Mouse (Mus musculus): Measurements from ENCODE around the gene Olfr76. TPM values are rescaled to one million over a fixed set of nuclear protein-coding genes. Genes with fewer than 3 reads are reported as not detected.

The Olfr76 gene
- total and polyA plus RNA-seq, 2 experiments from 2014 or later, result not detected

Other genes starting within 250 kb of the Olfr76 start
- gene Olfr1419, start 248.1 kb downstream of the Olfr76 start, total RNA-seq (2014; rRNA removed), result 0.16 TPM in 1 of 2 replicates, not detected in the other
- gene Olfr1419, start 248.1 kb downstream of the Olfr76 start, polyA plus RNA-seq (2015; fragmentation: Nextera tagmentation; extraction: Ambion mirVana), result not detected in 2 replicates
- not detected in 2 replicates for gene Olfr1420, start 236.6 kb downstream of the Olfr76 start, total RNA-seq (2014; rRNA removed)
- gene Olfr1420, start 236.6 kb downstream of the Olfr76 start, polyA plus RNA-seq (2015; fragmentation: Nextera tagmentation; extraction: Ambion mirVana), result 0.06 TPM in 1 of 2 replicates, not detected in the other
- gene Patl1, start 210.8 kb downstream of the Olfr76 start, total RNA-seq (2014; rRNA removed), result 11.8 and 13.4 TPM in 2 replicates
- gene Patl1, start 210.8 kb downstream of the Olfr76 start, polyA plus RNA-seq (2015; fragmentation: Nextera tagmentation; extraction: Ambion mirVana), result 10.7 and 11.9 TPM in 2 replicates
- gene Osbp, start 157.3 kb downstream of the Olfr76 start, total RNA-seq (2014; rRNA removed), result 24.6 and 28.1 TPM in 2 replicates
- gene Osbp, start 157.3 kb downstream of the Olfr76 start, polyA plus RNA-seq (2015; fragmentation: Nextera tagmentation; extraction: Ambion mirVana), result 2.8 TPM in 2 replicates
- gene Olfr1423, start 81.9 kb downstream of the Olfr76 start, total RNA-seq (2014; rRNA removed), result not detected in 2 replicates
- not detected in 2 replicates for gene Olfr1423, start 81.9 kb downstream of the Olfr76 start, polyA plus RNA-seq (2015; fragmentation: Nextera tagmentation; extraction: Ambion mirVana)
- not detected in 2 replicates for gene Olfr1424, start 60.5 kb downstream of the Olfr76 start, total RNA-seq (2014; rRNA removed)
- gene Olfr1424, start 60.5 kb downstream of the Olfr76 start, polyA plus RNA-seq (2015; fragmentation: Nextera tagmentation; extraction: Ambion mirVana), result not detected in 2 replicates
- not detected in 2 replicates for gene Olfr1425, start 45.5 kb downstream of the Olfr76 start, total RNA-seq (2014; rRNA removed)
- not detected in 2 replicates for gene Olfr1425, start 45.5 kb downstream of the Olfr76 start, polyA plus RNA-seq (2015; fragmentation: Nextera tagmentation; extraction: Ambion mirVana)
- not detected in 2 replicates for gene Olfr1426, start 31.2 kb downstream of the Olfr76 start, total RNA-seq (2014; rRNA removed)
- gene Olfr1426, start 31.2 kb downstream of the Olfr76 start, polyA plus RNA-seq (2015; fragmentation: Nextera tagmentation; extraction: Ambion mirVana), result not detected in 2 replicates
- not detected in 2 replicates for gene Olfr1427, start 19.9 kb downstream of the Olfr76 start, total RNA-seq (2014; rRNA removed)
- gene Olfr1427, start 19.9 kb downstream of the Olfr76 start, polyA plus RNA-seq (2015; fragmentation: Nextera tagmentation; extraction: Ambion mirVana), result not detected in 2 replicates
- gene Olfr1428, start 7.3 kb downstream of the Olfr76 start, total RNA-seq (2014; rRNA removed), result not detected in 2 replicates
- gene Olfr1428, start 7.3 kb downstream of the Olfr76 start, polyA plus RNA-seq (2015; fragmentation: Nextera tagmentation; extraction: Ambion mirVana), result not detected in 2 replicates
- not detected in 2 replicates for gene Olfr1555-ps1, start 46.9 kb upstream of the Olfr76 start, total RNA-seq (2014; rRNA removed)
- not detected in 2 replicates for gene Olfr1555-ps1, start 46.9 kb upstream of the Olfr76 start, polyA plus RNA-seq (2015; fragmentation: Nextera tagmentation; extraction: Ambion mirVana)
- gene Olfr1431, start 77.4 kb upstream of the Olfr76 start, total RNA-seq (2014; rRNA removed), result not detected in 2 replicates
- gene Olfr1431, start 77.4 kb upstream of the Olfr76 start, polyA plus RNA-seq (2015; fragmentation: Nextera tagmentation; extraction: Ambion mirVana), result not detected in 2 replicates
- gene Olfr1432, start 109.4 kb upstream of the Olfr76 start, total RNA-seq (2014; rRNA removed), result not detected in 2 replicates
- not detected in 2 replicates for gene Olfr1432, start 109.4 kb upstream of the Olfr76 start, polyA plus RNA-seq (2015; fragmentation: Nextera tagmentation; extraction: Ambion mirVana)
- gene Olfr262, start 118.5 kb upstream of the Olfr76 start, total RNA-seq (2014; rRNA removed), result not detected in 2 replicates
- gene Olfr262, start 118.5 kb upstream of the Olfr76 start, polyA plus RNA-seq (2015; fragmentation: Nextera tagmentation; extraction: Ambion mirVana), result not detected in 2 replicates
- not detected in 2 replicates for gene Olfr235, start 137.8 kb upstream of the Olfr76 start, total RNA-seq (2014; rRNA removed)
- not detected in 2 replicates for gene Olfr235, start 137.8 kb upstream of the Olfr76 start, polyA plus RNA-seq (2015; fragmentation: Nextera tagmentation; extraction: Ambion mirVana)
- gene Olfr1434, start 156.7 kb upstream of the Olfr76 start, total RNA-seq (2014; rRNA removed), result not detected in 2 replicates
- not detected in 2 replicates for gene Olfr1434, start 156.7 kb upstream of the Olfr76 start, polyA plus RNA-seq (2015; fragmentation: Nextera tagmentation; extraction: Ambion mirVana)
- gene Olfr1436, start 175.9 kb upstream of the Olfr76 start, total RNA-seq (2014; rRNA removed), result not detected in 2 replicates
- gene Olfr1436, start 175.9 kb upstream of the Olfr76 start, polyA plus RNA-seq (2015; fragmentation: Nextera tagmentation; extraction: Ambion mirVana), result not detected in 2 replicates
- gene Olfr1437, start 201.9 kb upstream of the Olfr76 start, total RNA-seq (2014; rRNA removed), result not detected in 2 replicates
- not detected in 2 replicates for gene Olfr1437, start 201.9 kb upstream of the Olfr76 start, polyA plus RNA-seq (2015; fragmentation: Nextera tagmentation; extraction: Ambion mirVana)
- not detected in 2 replicates for gene Olfr1438-ps1, start 212.7 kb upstream of the Olfr76 start, total RNA-seq (2014; rRNA removed)
- not detected in 2 replicates for gene Olfr1438-ps1, start 212.7 kb upstream of the Olfr76 start, polyA plus RNA-seq (2015; fragmentation: Nextera tagmentation; extraction: Ambion mirVana)

All from midbrain, postnatal 0 days (tissue).